Mouse (Mus musculus) ES-CJ7 (cell line): ENCODE measurements at regions not wholly inside any gene's neighbourhood (a gene's known extent, or its start where the extent isn't known, plus 50 kb on each side); places are given as distances from the start of the nearest gene placed in this dataset.

Experiments
- DNase-seq: peaks from one replicate; pipeline ENCODE4 v3.0.0; 2011; ENCODE audit warnings: low read depth, low spot score

- DNase-seq: no peak
Measured at GRCm38 (mm10) chr1:80030635-80031034, 169.7 kb upstream of the Serpine2 start.

- DNase-seq: no peak
Measured at GRCm38 (mm10) chr1:80030224-80030623, 169.2 kb upstream of the Serpine2 start.

GRCm38 (mm10) chr1:80025863-80026616 is 165.1 kb upstream of the Serpine2 start:
- no peak for DNase-seq

GRCm38 (mm10) chr1:80023518-80024095 is 162.6 kb upstream of the Serpine2 start:
- no peak for DNase-seq

GRCm38 (mm10) chr1:80021866-80022265 is 160.9 kb upstream of the Serpine2 start:
- no peak for DNase-seq

- no peak for DNase-seq
Measured at GRCm38 (mm10) chr1:80018391-80019065, 157.5 kb upstream of the Serpine2 start.

- DNase-seq: no peak
Measured at GRCm38 (mm10) chr1:80015474-80015873, 154.5 kb upstream of the Serpine2 start.

- DNase-seq: no peak
Measured at GRCm38 (mm10) chr1:80014586-80014985, 153.6 kb upstream of the Serpine2 start.

GRCm38 (mm10) chr1:80010724-80011123 is 149.7 kb upstream of the Serpine2 start:
- no peak for DNase-seq

- DNase-seq: peak; percentile 27
Measured at GRCm38 (mm10) chr1:79999081-79999480, 138.1 kb upstream of the Serpine2 start.

- DNase-seq: no peak
Measured at GRCm38 (mm10) chr1:79997911-79998310, 136.9 kb upstream of the Serpine2 start.

- DNase-seq: no peak
Measured at GRCm38 (mm10) chr1:79997456-79997855, 136.5 kb upstream of the Serpine2 start.

- no peak for DNase-seq
Measured at GRCm38 (mm10) chr1:79984721-79985120, 123.7 kb upstream of the Serpine2 start.

- no peak for DNase-seq
Measured at GRCm38 (mm10) chr1:79982678-79983280, 121.8 kb upstream of the Serpine2 start.

GRCm38 (mm10) chr1:79979863-79980262 is 118.9 kb upstream of the Serpine2 start:
- DNase-seq: no peak

- no peak for DNase-seq
Measured at GRCm38 (mm10) chr1:79978156-79978555, 117.2 kb upstream of the Serpine2 start.

GRCm38 (mm10) chr1:79956121-79956520 is 95.1 kb upstream of the Serpine2 start:
- no peak for DNase-seq

GRCm38 (mm10) chr1:79944231-79944630 is 83.3 kb upstream of the Serpine2 start:
- no peak for DNase-seq

- DNase-seq: no peak
Measured at GRCm38 (mm10) chr1:79932435-79932834, 71.5 kb upstream of the Serpine2 start.

- DNase-seq: no peak
Measured at GRCm38 (mm10) chr1:79927740-79928139, 66.8 kb upstream of the Serpine2 start.

- no peak for DNase-seq
Measured at GRCm38 (mm10) chr1:79925776-79926175, 64.8 kb upstream of the Serpine2 start.

- no peak for DNase-seq
Measured at GRCm38 (mm10) chr1:79921890-79922289, 60.9 kb upstream of the Serpine2 start.
